Mouse (Mus musculus): Measurements from ENCODE around the gene Uchl5. TPM values are rescaled to one million over a fixed set of nuclear protein-coding genes. Genes with fewer than 3 reads are reported as not detected.

Gene Uchl5
- polyA plus RNA-seq, 1 experiment from 2014 or later = 128 TPM

DNA sequence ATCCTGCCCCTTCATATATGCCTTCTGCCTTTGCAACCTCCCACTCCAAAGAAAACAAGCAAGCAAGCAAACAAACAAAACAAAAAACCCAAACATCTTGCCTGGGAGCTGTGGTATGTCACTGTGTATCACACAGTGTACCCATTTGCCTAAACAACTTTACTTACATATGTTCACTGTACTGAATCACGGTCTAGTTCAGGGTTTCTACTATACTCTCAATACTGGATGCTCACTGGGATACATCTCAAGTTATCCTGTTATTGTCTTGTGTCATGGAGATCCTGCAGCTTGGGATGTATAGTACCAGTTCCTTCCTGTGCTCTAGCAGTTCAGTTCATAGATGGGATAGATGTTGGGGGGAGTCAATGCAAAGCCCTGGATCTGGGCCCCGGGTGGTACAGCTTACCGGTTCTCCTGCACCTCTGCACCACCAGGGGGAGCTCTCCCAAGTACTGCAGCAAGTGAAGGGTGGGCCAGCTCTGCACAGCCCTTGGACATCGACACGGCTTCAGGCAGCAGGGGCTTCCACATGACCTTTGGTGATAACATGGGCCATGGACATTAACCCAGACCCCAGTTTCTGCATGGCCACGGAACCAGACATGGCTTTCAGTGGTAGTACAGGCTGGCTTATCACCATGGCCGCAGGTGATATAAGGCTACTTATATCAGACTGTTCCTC is 36.7 kb downstream of the Uchl5 start:
- Histone ChIP-seq H3K9ac (no peak overlapping the region), H3K36me3 (peaks cover 15% of the 10 kb centered on the region), H3K27me3 (replicated peaks) (no peaks in the 10 kb centered on the region), H3K9me3 (replicated peaks) (no peaks in the 10 kb centered on the region), H3K4me1 (no peaks in the 10 kb centered on the region), H3K27ac (no peak overlapping the region), H3K4me3 (no peak overlapping the region), H3K4me2 (no peak overlapping the region)
- peak; percentile 88 for ATAC-seq
- WGBS (ENCODE audit: insufficient replicate concordance) = 37% methylated on average over 7 of the region's 7 CpGs

DNA sequence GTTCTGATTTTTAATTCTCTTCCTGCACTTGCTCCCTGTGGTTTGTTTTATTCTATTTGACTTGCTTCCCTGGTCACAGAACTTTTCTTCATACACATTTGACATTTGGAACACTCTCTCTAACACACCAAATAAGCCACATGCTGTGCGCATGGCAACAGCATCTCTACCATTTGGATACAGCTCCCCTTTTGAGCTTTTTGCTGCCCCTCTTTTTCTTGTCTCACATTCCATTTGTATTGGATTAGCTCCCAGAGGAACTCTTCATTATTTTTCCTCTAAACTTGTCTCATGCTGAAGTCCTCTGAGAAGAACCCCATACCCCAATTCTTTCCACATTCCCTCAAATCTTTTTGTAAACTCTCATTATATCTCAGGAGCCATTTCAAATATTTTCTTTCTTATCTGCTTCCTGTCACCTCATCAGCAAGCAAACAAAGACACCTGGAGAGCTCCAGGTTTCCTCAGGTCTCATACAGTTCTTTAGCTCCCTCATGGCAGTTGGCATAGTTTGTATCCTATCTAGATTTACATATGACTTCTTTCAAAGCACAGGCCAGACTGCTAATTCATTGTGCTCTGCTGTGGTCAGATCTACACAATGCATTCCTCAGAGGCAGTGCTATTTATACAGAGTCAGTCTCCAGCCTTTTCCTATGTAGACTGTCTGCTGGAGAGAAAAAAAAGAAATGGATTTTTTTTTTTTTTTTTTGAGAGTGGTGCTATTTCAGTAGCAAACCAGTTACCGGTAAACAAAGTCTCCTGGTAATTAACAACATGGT is 43.2 kb downstream of the Uchl5 start:
- Histone ChIP-seq H3K9me3 (replicated peaks) (no peaks in the 10 kb centered on the region), H3K9ac (no peak overlapping the region), H3K4me1 (no peaks in the 10 kb centered on the region), H3K36me3 (no peaks in the 10 kb centered on the region), H3K27ac (no peak overlapping the region), H3K4me2 (no peak overlapping the region), H3K4me3 (no peak overlapping the region), H3K27me3 (replicated peaks) (no peaks in the 10 kb centered on the region)
- 75% methylated on average over 2 of the region's 2 CpGs for WGBS (ENCODE audit: insufficient replicate concordance)
- no peak for ATAC-seq

DNA sequence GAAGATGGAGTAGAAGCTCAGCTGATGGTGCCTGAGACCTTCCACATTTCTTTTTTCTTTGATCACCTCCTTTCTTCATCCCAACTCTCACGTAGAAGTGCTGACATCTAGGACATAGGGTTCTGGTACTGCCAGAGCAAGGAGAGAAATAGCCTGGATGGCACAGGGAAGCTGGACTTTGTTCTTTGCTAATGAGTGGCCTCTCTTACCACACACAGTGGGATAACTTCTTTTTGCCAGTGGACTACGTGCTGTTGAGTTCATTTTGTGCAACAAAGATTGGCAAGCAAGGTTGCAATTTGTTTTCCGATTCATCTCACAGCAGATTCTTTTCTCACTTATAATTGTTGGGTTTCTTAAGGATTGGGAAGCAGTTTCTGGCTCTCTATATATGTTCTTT is 45.6 kb downstream of the Uchl5 start:
- 73% methylated on average over 3 of the region's 3 CpGs for WGBS (ENCODE audit: insufficient replicate concordance)
- Histone ChIP-seq H3K4me1 (no peaks in the 10 kb centered on the region), H3K9ac (no peak overlapping the region), H3K4me2 (no peak overlapping the region), H3K27me3 (replicated peaks) (no peaks in the 10 kb centered on the region), H3K36me3 (no peaks in the 10 kb centered on the region), H3K27ac (no peak overlapping the region), H3K9me3 (replicated peaks) (no peaks in the 10 kb centered on the region), H3K4me3 (no peak overlapping the region)
- ATAC-seq = no peak

DNA sequence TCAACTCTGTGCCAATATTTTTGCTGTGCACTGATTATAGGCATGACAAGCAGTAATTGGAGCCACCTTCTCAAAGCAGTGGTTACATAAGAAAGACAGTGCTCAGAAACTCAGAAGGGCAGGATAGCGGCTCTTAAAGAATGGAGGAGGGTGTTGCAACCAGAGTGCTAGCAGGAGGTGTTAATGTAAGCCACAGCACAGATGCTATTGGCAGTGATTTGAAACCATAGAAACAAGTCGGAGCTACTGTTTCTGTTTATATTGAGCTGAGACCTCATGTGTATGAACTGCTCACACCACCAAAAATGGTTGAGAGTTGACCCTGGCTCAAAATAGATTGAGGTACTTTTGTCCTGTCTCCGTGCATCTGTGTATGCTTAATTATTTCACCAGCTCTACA is 53.6 kb downstream of the Uchl5 start:
- H3K36me3 ChIP-seq = no peaks in the 10 kb centered on the region
- H3K4me3 ChIP-seq = no peak overlapping the region
- H3K27ac ChIP-seq = no peak overlapping the region
- WGBS (ENCODE audit: insufficient replicate concordance) = 66% methylated on average over 3 of the region's 3 CpGs
- ATAC-seq = no peak
- no peaks in the 10 kb centered on the region for H3K9me3 ChIP-seq (replicated peaks)
- H3K27me3 ChIP-seq (replicated peaks) = no peaks in the 10 kb centered on the region
- no peak overlapping the region for H3K9ac ChIP-seq
- H3K4me1 ChIP-seq = no peaks in the 10 kb centered on the region
- no peak overlapping the region for H3K4me2 ChIP-seq

DNA sequence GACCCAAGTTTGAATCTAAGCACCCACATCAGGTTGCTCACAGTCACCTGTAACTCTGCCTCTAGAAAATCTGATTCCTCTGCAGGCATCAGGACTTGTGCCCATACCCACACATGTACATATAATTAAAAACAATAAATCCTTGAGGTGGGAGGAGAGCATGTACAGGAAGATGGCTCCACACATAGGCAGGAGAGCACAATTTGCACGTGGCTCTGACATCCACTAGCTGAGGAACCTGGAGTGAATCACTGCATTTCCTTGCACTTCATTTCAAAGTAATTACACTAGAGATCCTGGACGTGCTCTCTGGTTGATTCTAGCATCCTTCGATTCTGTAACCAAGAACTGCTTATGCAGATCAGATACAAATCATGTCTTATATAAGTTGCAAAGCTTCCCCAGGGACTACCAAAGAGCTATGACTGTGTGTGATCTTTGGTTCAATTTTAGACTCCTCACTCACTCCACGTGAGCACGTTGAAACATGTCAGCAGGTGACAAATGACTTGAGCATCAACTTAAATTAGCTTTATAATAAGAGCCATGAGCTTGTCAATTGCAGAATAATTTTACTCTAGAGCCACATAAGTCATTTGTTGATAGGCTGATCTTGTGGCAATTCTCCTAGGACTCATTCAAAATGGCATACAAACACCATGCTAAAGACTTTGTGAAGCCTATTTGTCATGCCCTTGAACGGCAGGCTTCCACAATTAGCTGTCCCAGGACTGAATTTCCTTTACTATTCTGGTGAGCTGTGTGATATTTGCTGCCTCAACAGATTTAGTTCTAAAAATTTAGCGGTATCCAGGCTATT is 59.5 kb downstream of the Uchl5 start:
- Histone ChIP-seq H3K4me3 (no peak overlapping the region), H3K9ac (no peak overlapping the region), H3K9me3 (replicated peaks) (no peaks in the 10 kb centered on the region), H3K36me3 (no peaks in the 10 kb centered on the region), H3K27ac (no peak overlapping the region), H3K27me3 (replicated peaks) (no peaks in the 10 kb centered on the region), H3K4me1 (no peaks in the 10 kb centered on the region), H3K4me2 (no peak overlapping the region)
- WGBS (ENCODE audit: insufficient replicate concordance) = 60% methylated on average over 7 of the region's 7 CpGs
- ATAC-seq = no peak

DNA sequence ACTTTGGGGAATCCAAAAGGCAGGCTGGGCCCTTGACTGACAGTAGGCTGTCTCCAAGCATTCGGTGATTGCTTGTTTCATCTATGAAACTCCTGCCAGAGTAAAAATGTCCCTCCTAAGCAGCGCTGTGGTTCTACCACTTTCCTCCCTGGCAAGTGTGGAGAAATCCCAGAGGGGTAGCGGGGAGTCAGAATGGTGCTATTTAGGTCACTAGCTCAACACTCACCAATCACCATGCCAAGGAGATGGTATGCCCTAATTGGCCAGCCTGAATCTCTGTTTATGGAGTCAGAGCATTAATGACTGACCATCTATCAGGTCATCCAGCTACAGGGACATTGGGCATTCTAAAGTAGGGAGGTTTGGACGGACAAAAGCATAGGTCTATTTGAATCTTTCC is 60.6 kb downstream of the Uchl5 start:
- H3K4me3 ChIP-seq = no peak overlapping the region
- WGBS (ENCODE audit: insufficient replicate concordance) = 72% methylated on average over 4 of the region's 4 CpGs
- H3K27ac ChIP-seq = no peak overlapping the region
- H3K36me3 ChIP-seq = no peaks in the 10 kb centered on the region
- H3K4me2 ChIP-seq = no peak overlapping the region
- H3K4me1 ChIP-seq = no peaks in the 10 kb centered on the region
- no peak for ATAC-seq
- H3K9ac ChIP-seq = no peak overlapping the region
- no peaks in the 10 kb centered on the region for H3K9me3 ChIP-seq (replicated peaks)
- no peaks in the 10 kb centered on the region for H3K27me3 ChIP-seq (replicated peaks)

DNA sequence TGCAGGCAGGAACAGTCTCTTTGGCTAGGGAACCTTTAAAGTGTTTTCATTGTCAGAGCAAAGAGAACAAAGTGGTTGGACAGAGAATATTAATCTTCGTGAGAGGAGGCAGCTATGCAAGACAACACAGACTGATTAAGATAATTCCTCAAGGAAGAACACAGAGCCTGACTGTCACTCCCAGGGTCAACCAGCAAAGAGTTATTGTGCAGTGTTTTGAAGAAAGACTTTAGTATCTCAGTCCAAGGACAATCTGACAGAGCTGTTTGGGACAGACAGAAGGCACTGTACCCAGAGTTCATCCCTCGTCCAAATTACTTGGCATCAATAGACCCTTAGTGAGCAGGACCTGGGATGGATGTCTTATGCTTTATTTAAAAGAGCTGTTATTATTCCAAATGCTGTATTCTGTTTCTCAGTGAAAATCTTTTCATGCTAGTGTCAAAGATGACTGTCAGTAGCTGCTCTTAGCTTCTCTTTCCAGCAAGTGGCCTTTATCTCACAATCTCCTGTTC is 61.9 kb downstream of the Uchl5 start:
- WGBS (ENCODE audit: insufficient replicate concordance) = 51% methylated on average over 2 of the region's 2 CpGs
- no peaks in the 10 kb centered on the region for H3K36me3 ChIP-seq
- H3K9ac ChIP-seq = no peak overlapping the region

DNA sequence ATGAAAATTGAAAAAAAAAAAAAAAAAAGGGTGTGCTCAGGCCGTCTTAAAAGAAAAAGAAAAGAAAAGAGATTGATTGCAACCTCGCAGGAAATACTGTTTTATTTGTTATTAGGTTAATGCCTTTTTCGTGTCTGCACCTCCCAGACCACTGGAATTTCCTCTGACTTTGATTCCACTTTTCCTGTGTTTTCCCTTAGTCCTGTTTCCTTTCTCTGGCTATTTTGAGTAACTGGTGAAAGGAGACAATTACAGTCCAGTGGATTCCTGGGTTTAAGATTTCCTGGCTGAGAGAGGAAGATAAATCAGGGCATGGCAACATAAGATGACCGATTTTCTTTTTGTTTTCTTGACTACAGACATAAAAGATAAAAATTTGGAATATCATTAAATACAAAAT is 75.3 kb downstream of the Uchl5 start:
- H3K4me3 ChIP-seq = no peak overlapping the region
- no peaks in the 10 kb centered on the region for H3K4me1 ChIP-seq
- 30% methylated on average over 4 of the region's 4 CpGs for WGBS (ENCODE audit: insufficient replicate concordance)
- H3K27ac ChIP-seq = no peak overlapping the region
- H3K4me2 ChIP-seq = no peak overlapping the region
- no peak overlapping the region for H3K9ac ChIP-seq
- H3K9me3 ChIP-seq (replicated peaks) = no peaks in the 10 kb centered on the region
- no peaks in the 10 kb centered on the region for H3K36me3 ChIP-seq
- ATAC-seq = no peak
- H3K27me3 ChIP-seq (replicated peaks) = no peaks in the 10 kb centered on the region

More for the DNA sequence above, 61.9 kb downstream of the Uchl5 start:
- Histone ChIP-seq H3K27me3 (replicated peaks) (no peaks in the 10 kb centered on the region), H3K4me3 (no peak overlapping the region), H3K4me2 (no peak overlapping the region), H3K9me3 (replicated peaks) (no peaks in the 10 kb centered on the region), H3K27ac (no peak overlapping the region), H3K4me1 (no peaks in the 10 kb centered on the region)
- ATAC-seq = no peak

DNA sequence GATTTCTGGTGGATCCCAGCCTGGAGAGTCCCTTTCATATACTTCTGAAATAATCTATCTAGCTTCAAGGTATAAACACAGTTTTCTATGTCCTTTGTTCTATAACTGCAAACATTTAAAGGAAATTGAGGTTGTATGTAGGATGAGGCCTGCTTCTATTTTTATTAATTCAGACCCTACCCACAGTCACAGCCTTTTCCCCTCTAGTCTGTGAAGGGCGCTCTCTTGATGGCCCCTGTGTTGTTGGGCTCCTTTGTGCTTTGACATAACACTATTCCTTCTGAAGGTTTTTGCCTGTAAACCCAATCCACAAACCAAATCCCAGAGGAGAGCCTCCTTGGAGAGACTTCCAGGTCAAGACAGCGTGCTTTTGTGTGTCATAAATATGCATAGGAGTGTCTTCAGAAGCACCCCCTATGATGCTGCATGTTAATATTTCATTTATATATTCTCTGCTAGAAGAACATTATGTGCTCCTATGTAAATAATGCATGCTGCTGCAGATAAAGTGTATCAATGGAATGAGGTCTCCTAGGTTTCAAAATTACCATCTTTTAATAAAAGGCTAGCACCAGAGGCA is 75.8 kb downstream of the Uchl5 start:
- Histone ChIP-seq H3K9ac (no peak overlapping the region), H3K36me3 (no peaks in the 10 kb centered on the region), H3K9me3 (replicated peaks) (no peaks in the 10 kb centered on the region), H3K4me2 (no peak overlapping the region), H3K4me1 (no peaks in the 10 kb centered on the region), H3K27ac (no peak overlapping the region), H3K4me3 (no peak overlapping the region), H3K27me3 (replicated peaks) (no peaks in the 10 kb centered on the region)
- no peak for ATAC-seq
- 63% methylated on average over 2 of the region's 2 CpGs for WGBS (ENCODE audit: insufficient replicate concordance)

DNA sequence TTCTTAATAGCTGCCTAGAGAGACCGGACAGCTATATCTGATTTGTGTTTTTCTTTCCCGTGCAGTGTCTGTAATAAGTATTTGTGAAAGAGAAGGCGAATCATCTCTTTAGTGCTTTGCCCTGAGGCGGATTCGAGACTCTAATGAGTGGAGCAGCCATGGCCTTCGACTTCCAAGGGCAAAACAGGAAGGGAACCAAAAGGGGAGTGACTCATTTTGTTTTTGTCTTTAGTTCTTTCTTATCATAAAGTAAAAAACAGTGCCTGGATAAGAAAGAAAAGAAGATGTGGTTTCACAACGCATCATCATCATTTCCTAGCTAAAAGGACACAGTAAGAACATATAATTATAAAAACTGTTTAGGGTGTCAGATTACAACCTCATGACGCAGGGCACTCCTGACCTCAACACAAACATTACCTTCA is 76.6 kb downstream of the Uchl5 start:
- Histone ChIP-seq H3K27ac (no peak overlapping the region), H3K36me3 (no peaks in the 10 kb centered on the region), H3K27me3 (replicated peaks) (no peaks in the 10 kb centered on the region), H3K9ac (no peak overlapping the region), H3K4me3 (no peak overlapping the region), H3K4me2 (no peak overlapping the region), H3K4me1 (no peaks in the 10 kb centered on the region), H3K9me3 (replicated peaks) (no peaks in the 10 kb centered on the region)
- no peak for ATAC-seq
- 52% methylated on average over 8 of the region's 8 CpGs for WGBS (ENCODE audit: insufficient replicate concordance)

DNA sequence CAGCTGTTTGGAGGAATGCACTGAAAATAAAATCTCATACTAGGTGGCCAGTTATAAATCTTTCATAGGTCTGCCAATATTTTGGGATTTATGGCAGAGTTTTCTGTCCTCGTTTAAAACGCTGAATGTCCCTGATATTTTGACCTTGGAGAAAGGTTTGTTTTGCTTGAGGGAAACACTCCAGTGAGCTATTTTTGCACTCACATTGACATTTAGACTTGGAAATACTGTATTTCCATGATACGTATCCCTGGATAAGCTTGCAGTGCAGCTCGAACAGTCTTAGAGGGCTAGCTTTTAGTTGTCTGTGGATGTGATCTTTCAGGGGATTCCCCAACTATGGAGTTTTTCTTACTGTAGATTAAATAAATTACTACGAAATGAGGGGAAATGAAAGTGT is 78.6 kb downstream of the Uchl5 start:
- 79% methylated on average over 5 of the region's 5 CpGs for WGBS (ENCODE audit: insufficient replicate concordance)
- H3K27me3 ChIP-seq (replicated peaks) = no peaks in the 10 kb centered on the region
- H3K9ac ChIP-seq = no peak overlapping the region
- H3K4me3 ChIP-seq = no peak overlapping the region
- no peak for ATAC-seq
- H3K4me1 ChIP-seq = no peaks in the 10 kb centered on the region
- H3K9me3 ChIP-seq (replicated peaks) = no peaks in the 10 kb centered on the region
- H3K4me2 ChIP-seq = no peak overlapping the region
- no peaks in the 10 kb centered on the region for H3K36me3 ChIP-seq
- no peak overlapping the region for H3K27ac ChIP-seq

Data from liver, embryonic 12.5 days (tissue).